Mouse (Mus musculus) CH12.LX (cell line): ENCODE measurements around the gene Nt5c2.

Experiments used
- CHD2 ChIP-seq: IDR thresholded peaks from 2 replicates; pipeline ENCODE4 v1.6.1; 2011; ENCODE audit warnings: low read length, improper control_type of control experiment
- E2F4 ChIP-seq: IDR thresholded peaks from 2 replicates; pipeline ENCODE4 v1.6.1; 2011; ENCODE audit warnings: low read depth, low read length, improper control_type of control experiment; ENCODE audit not compliant: insufficient replicate concordance
- EP300 ChIP-seq: IDR thresholded peaks from 2 replicates; pipeline ENCODE4 v1.6.1; 2011; ENCODE audit warnings: low read length, improper control_type of control experiment
- JUND ChIP-seq: conservative IDR thresholded peaks from 2 replicates; pipeline ENCODE4 v1.6.1; 2011; ENCODE audit warnings: low read depth, low read length, improper control_type of control experiment
- MAFK ChIP-seq: IDR thresholded peaks from 2 replicates; pipeline ENCODE4 v1.6.1; 2011; ENCODE audit warnings: low read length, improper control_type of control experiment; ENCODE audit not compliant: insufficient replicate concordance
- MYC ChIP-seq: IDR thresholded peaks from 2 replicates; pipeline ENCODE4 v1.6.1; 2011; ENCODE audit warnings: low read depth, mild to moderate bottlenecking, improper control_type of control experiment, low read length
- NELFE ChIP-seq: IDR thresholded peaks from 2 replicates; pipeline ENCODE4 v1.6.1; 2011; ENCODE audit warnings: low read depth, low read length, improper control_type of control experiment
- POLR2A ChIP-seq: IDR thresholded peaks from 2 replicates; pipeline ENCODE4 v1.6.1; 2011; ENCODE audit warnings: low read depth, mild to moderate bottlenecking, improper control_type of control experiment, low read length
- ZC3H11A ChIP-seq: IDR thresholded peaks from 2 replicates; pipeline ENCODE4 v1.6.1; 2012; ENCODE audit warnings: low read depth, mild to moderate bottlenecking, inconsistent platforms, low read length, improper control_type of control experiment

DNA sequence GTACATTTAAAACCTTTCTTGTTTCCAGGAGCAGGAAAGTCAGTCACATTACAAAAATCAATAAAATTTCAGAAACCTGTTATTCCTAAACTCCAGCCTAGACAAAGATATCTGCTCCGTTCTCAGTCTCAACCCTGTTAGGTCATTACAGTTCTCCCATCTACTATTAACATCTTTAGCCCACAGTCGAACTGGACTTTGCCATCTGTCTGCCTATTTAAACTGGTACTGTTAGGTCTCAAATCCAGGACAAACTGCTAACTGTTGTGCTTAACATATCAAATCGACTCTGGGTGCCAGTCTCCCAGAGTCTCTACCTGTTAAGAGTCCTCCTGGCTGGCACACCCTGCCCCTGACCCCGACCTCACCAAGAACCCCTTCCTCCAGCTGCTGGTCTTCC lies 109.0 kb downstream of the Nt5c2 start:
- TF ChIP-seq POLR2A (no peak), EP300 (no peak), E2F4 (no peak), JUND (no peak), ZC3H11A (no peak), MAFK (no peak), CHD2 (no peak), MYC (no peak), NELFE (no peak)
